Comparison of ENCODE assay signal across 9 mouse cellular contexts in the genomic region with DNA sequence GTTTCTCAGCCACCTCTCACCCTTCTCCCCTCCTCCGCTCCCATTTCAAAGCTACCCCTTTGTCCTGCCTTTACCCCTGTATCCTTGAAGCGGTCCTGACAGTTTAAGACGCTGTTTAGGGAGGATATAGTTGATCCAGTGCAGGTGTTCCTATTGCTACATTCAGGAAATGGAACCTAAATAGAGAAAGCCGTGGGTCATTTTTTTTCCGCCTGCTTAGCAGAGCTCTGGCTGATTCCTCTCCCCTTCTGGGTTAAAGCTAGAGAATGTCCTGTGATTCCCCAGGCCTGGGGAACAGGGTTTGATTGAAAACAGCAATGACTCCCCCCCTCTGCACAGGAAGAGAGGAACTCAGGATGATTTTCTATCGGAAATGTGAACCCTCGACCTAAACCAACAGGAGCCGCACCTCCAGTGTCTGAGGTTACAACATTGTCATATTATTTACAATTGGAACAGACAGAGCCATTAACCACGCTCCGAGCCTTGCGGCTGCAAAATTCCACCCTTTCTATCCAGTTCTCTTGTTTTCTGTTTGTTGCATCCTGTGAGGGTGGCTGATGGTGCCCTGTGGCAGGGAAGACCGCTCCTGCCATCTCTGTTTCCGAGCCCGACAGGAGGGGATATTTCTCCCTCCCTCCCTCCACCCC.
DNase-seq lines count a peak whose midpoint lies in the region; ATAC-seq and TF ChIP-seq lines count a peak whose summit lies in the region.
"Had no signal": no experiment of that assay in that cellular context is flagged by ENCODE, and none has a peak within 500 bp of the region (broad histone marks: within the 10 kb centered on the region; RNA-seq: fewer than 3 reads in every experiment).

No protein-coding gene starts in this region.

- H3K9me3 ChIP-seq in embryonic facial prominence, embryonic 12.5 days: no peaks in the 10 kb centered on the region
- no peaks in the 10 kb centered on the region for H3K9me3 ChIP-seq in intestine, postnatal 0 days (ENCODE audit: control insufficient read depth)
- H3K9me3 ChIP-seq in neural tube, embryonic 12.5 days: no peaks in the 10 kb centered on the region

- WGBS in lung, adult 2 months: 16% methylated on average over 14 of the region's 14 CpGs
- 7% methylated on average over 14 of the region's 14 CpGs for WGBS in embryonic facial prominence, embryonic 12.5 days
- 23% methylated on average over 14 of the region's 14 CpGs for WGBS in intestine, postnatal 0 days
- 25% methylated on average over 14 of the region's 14 CpGs for WGBS in neural tube, embryonic 12.5 days

- no peak for DNase-seq in lung, adult 2 months
- DNase-seq in lung, adult 18-20 months: no peak
- no peak for DNase-seq in spleen, postnatal 10 days (ENCODE audit: low spot score in 2 of 2)
- DNase-seq in urinary bladder, adult 18-20 months (ENCODE audit: low spot score in 2 of 2): no peak

- ATAC-seq in embryonic facial prominence, embryonic 12.5 days (ENCODE audit: insufficient number of reproducible peaks, insufficient read depth, low FRiP score, low TSS enrichment): peak; percentile 68; the same call in 1 of the 2 replicates
- no peak for ATAC-seq in intestine, postnatal 0 days
- ATAC-seq in neural tube, embryonic 12.5 days (ENCODE audit: low FRiP score, low read depth): 0 out of 2 replicates have a peak, but pooled peaks have one; percentile 21
- ATAC-seq in activated CD4-positive, CD25-positive, alpha-beta regulatory T cell, adult 4 months: no peak

- peak overlapping the region; percentile 57 for H3K4me2 ChIP-seq in embryonic facial prominence, embryonic 12.5 days (replicated peaks)
- H3K4me2 ChIP-seq in intestine, postnatal 0 days (replicated peaks; ENCODE audit: low read depth): peak overlapping the region; percentile 59
- peak overlapping the region; percentile 57 for H3K4me2 ChIP-seq in neural tube, embryonic 12.5 days (replicated peaks)

- TF ChIP-seq CTCF in lung, adult 2 months (IDR thresholded peaks at IDR 0.05; ENCODE audit: insufficient read depth, low read length): no peak
- TF ChIP-seq CTCF in intestine, postnatal 0 days (IDR thresholded peaks at IDR 0.05; ENCODE audit: low read depth): no peak

- H3K27ac ChIP-seq in embryonic facial prominence, embryonic 12.5 days: peak overlapping the region; percentile 71; the same call in 1 of the 2 replicates
- no peak overlapping the region for H3K27ac ChIP-seq in intestine, postnatal 0 days (ENCODE audit: low read depth, low read length)
- no peak overlapping the region for H3K27ac ChIP-seq in neural tube, embryonic 12.5 days

- TF ChIP-seq POLR2A in lung, adult 2 months (IDR thresholded peaks at IDR 0.05; ENCODE audit: borderline replicate concordance, extremely low read depth, low read depth, low read length): no peak

- no peaks in the 10 kb centered on the region for H3K36me3 ChIP-seq in embryonic facial prominence, embryonic 12.5 days
- H3K36me3 ChIP-seq in intestine, postnatal 0 days (ENCODE audit: control insufficient read depth, insufficient read depth): no peaks in the 10 kb centered on the region
- H3K36me3 ChIP-seq in neural tube, embryonic 12.5 days: no peaks in the 10 kb centered on the region

- no peak overlapping the region for H3K9ac ChIP-seq in embryonic facial prominence, embryonic 12.5 days
- H3K9ac ChIP-seq in intestine, postnatal 0 days (ENCODE audit: low read depth, low read length): no peak overlapping the region
- H3K9ac ChIP-seq in neural tube, embryonic 12.5 days: no peak overlapping the region

- H3K4me1 ChIP-seq in lung, adult 2 months (ENCODE audit: control insufficient read depth, insufficient read depth, low read length): peaks cover 3% of the 10 kb centered on the region; the same call in 1 of the 2 replicates
- peaks cover 25% of the 10 kb centered on the region for H3K4me1 ChIP-seq in embryonic facial prominence, embryonic 12.5 days
- no peaks in the 10 kb centered on the region for H3K4me1 ChIP-seq in intestine, postnatal 0 days (replicated peaks; ENCODE audit: control insufficient read depth, insufficient read depth, low read length)
- H3K4me1 ChIP-seq in neural tube, embryonic 12.5 days: peaks cover 14% of the 10 kb centered on the region
- H3K4me1 ChIP-seq: megakaryocyte, embryonic 14.5 days had no signal

- peak overlapping the region; percentile 44 for H3K4me3 ChIP-seq in lung, adult 2 months (replicated peaks; ENCODE audit: extremely low read depth, low read depth, low read length)
- H3K4me3 ChIP-seq in embryonic facial prominence, embryonic 12.5 days: peak overlapping the region; percentile 30
- H3K4me3 ChIP-seq in intestine, postnatal 0 days (ENCODE audit: low read depth, low read length): peak overlapping the region; percentile 8
- peak overlapping the region; percentile 19 for H3K4me3 ChIP-seq in neural tube, embryonic 12.5 days
- H3K4me3 ChIP-seq: megakaryocyte, embryonic 14.5 days had no signal

- H3K27me3 ChIP-seq in embryonic facial prominence, embryonic 12.5 days: no peaks in the 10 kb centered on the region
- no peaks in the 10 kb centered on the region for H3K27me3 ChIP-seq in intestine, postnatal 0 days (replicated peaks; ENCODE audit: control insufficient read depth, insufficient read depth, low read length)
- H3K27me3 ChIP-seq in neural tube, embryonic 12.5 days (replicated peaks): no peaks in the 10 kb centered on the region

Comparison
In these comparisons a context has a peak if more than half of its experiments do, and no peak if none do; other contexts are left out.
1. ATAC-seq: peak in embryonic facial prominence, embryonic 12.5 days (single experiment) and neural tube, embryonic 12.5 days (single experiment); none in intestine, postnatal 0 days (single experiment) and activated CD4-positive, CD25-positive, alpha-beta regulatory T cell, adult 4 months (single experiment).
2. Peak in every context shown above with its lines, with median percentiles within 50 percentile points of each other: H3K4me3 ChIP-seq and H3K4me2 ChIP-seq.